Mouse (Mus musculus): ENCODE results near the gene Pdzk1.

The Pdzk1 gene

DNA sequence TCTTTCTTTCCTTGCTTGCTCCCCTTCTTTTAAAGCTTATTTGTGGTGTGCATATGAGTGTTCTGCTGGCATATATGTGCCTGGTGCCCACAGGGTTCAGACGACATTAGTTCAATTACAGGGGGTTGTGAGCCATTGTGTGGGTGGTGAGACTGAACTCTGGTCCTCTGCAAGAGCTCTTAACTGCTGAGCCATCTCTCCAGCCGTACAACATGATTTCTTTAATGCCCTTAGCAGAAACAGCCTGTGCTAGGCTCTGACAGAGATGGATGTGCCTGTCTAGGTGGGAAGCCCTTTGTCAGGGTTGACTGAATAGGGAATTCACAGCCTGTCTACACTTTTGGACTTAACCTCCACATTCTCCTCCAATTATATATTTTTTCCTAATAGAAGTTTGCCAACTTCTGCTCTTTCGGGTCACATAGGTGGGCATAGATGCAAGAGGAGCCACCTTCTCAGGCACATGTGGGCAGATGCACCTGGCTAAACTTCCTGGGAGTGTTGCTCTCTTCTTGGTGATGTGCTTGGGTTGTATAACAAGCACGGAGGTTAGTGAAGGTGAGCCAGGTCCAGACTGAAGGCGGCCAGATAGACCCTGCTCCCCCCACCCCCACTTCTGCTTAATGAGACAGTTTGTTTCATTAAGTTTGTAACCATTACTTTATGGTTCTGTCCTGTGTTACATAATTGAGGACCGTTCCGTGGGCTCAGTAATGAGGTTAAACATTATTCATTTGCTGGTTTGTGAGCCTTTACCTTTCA, 5.7 kb downstream of the Pdzk1 start:
- no peak for DNase-seq (ENCODE audit: low spot score in 2 of 2)

DNA sequence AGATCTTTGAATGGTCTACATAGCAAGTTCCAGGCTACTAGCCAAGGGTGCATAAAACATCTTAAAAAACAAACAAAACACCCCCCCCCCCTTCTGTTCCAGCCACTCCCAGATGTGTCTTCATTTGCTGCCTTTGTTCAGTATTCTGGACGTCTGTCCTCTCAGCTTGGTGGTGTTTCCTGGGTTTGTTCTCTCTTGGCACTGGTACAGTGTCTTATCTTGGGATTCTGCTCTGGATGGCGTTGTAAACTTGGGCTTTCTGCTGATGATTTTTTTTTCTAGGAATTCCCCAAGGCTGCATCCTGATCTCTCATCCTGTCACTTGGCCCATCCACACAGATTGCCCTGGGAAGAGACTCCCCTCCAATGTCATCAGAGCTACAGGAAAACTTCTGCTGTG, 7.3 kb downstream of the Pdzk1 start:
- peak in 1 of 2 experiments; percentile 11 for DNase-seq (ENCODE audit: low spot score in 2 of 2)

DNA sequence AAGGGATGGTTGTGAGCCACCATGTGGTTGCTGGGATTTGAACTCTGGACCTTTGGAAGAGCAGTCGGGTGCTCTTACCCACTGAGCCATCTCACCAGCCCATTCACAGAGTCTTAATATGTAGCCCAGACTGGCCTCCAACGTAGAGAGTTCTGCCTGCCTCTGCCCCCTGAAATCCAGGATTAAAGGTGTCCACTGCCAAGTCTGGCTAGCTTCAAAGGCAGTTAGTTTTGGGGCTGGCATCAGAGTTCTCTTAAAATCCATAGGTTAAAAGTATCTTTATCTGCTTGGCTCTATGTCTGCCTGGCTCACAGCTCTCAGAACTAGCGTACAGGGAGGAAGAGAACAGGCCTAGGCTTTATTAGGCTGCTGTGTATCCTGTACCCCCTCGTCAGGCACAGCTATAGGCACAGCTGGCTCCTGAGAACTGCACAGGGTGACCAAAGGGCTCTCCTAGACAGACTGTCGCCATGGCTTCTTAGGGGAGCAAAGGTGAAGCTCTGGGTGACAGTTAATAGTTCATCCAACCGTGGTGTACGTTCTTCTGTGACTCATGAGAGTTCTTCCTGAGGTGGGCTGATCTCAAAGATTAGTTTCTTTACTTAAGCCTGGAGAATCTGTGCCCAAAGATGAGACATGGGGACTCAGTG, 10.0 kb downstream of the Pdzk1 start:
- DNase-seq (ENCODE audit: low spot score in 2 of 2), result no peak

DNA sequence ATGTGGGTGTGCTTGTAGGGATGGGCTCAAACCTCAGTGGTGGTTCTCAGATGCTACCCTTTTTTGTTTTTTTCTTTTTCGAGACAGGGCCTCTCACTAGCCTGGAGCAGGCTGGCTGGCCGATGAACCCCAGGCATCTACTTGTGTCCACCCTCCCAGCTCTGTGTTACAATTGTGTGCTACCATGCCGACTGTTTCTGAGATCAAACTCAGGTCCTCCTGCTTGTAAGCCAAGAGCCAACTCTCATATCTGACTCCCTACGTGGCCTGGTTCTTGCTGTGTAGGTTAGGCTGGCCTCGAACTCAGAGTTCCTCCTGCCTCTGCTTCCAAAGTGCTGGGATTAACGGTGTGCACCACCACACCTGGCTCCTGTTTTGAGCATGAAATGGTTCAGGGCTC, 16.1 kb downstream of the Pdzk1 start:
- DNase-seq (ENCODE audit: low spot score in 2 of 2), result no peak

DNA sequence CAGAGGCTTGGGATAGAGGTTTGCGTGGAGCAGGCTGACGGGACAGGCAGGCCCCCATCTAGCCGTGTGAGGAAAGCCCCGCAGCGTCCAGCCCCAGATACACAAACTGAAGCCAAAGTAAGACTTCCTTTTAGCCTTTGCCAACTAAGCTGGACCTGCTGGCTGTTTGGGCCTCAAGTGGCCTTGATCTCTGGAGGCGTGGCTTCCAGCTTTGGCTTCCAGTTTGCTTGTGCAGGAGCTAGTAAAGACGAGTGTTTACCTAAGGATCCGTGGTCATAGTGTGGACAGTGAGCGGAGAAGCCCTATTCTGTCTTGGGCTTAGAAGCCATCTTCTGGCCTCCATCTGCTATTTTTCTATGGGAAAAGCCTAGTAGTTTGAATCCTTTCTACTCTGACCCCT, 16.7 kb downstream of the Pdzk1 start:
- no peak for DNase-seq (ENCODE audit: low spot score in 2 of 2)

DNA sequence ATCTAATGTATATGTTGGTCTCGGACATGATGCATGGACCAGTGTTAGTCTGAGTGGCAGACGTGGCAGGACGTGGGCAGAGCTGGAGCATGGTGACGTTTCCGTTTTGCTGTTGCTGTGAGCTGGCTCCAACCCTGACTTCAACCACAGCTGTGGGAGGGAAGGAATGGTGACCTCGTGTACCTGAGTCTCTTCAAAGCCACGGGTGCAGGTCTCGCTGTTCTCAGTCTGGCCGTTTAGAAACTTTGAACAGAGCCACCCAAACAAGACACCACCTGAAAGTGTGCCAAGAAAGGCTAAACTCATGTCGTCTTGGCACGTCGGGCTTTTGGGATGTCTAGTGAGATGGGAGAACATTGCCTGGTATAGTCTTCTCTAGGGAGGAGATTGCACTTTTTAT, 17.9 kb downstream of the Pdzk1 start:
- DNase-seq (ENCODE audit: low spot score in 2 of 2), result no peak

DNA sequence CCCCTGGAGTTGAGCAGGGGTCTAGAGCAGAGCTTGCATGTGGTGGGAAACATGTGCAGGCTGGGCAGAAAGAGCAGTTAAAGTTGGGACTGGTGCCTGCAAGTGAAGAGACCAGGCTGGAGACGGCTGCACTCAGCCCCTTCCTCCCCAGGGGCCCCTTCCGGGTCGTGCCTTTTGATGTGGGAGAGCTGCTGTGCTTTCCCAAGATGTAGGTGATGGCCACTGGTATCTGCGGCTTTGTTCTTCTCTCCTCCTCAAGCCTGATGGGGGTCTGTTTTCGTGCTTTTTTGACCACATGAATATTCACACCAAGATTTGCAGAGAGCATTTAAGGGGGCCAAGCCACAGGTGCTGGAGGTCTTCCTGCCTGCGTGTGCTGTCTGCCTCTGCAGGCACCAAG, 18.6 kb downstream of the Pdzk1 start:
- no peak for DNase-seq (ENCODE audit: low spot score in 2 of 2)

DNA sequence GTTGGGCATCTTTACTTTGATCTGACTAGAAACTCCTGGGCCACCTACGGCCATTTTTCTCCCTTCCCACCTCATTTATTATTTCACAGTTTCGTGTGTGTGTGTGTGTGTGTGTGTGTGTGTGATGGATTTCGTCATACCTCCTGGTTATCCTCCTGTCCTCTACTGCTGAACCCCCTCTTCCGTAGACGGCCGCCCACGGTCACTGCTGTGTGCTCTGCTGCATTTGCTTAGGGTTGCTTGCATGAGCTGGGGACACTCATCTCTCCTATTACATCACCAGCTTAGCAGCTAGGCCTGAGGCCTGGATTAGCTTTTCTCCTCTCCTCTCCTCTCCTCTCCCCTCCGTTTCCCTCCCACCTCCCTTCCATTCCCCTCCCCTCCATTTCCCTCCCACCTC, 19.4 kb downstream of the Pdzk1 start:
- DNase-seq (ENCODE audit: low spot score in 2 of 2), result no peak

DNA sequence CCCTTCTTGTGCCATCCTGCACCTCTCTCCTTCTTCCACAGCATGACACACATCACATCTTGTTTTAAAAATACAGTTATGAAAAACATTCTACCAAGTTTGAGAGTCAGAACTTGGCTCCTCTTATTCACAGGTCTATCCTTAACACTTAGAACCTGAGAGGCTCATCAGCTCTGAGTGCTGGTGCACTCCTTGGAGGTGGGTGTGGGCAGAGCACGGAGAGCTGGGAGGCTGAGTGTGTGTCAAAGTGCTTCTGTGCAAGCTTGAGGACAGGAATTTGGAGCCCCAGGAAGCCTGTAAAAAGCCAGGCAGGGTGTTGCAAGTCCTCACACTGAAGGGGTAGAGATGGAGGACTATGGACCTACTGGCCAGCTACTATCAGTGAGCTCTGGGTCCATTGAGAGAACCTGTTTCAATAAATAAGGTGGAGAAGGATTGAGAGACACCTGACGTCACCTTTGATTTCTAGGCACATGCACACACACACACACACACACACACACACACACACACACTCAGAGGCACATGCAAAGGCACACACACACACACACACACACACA, 20.2 kb downstream of the Pdzk1 start:
- DNase-seq (ENCODE audit: low spot score in 2 of 2), result no peak

DNA sequence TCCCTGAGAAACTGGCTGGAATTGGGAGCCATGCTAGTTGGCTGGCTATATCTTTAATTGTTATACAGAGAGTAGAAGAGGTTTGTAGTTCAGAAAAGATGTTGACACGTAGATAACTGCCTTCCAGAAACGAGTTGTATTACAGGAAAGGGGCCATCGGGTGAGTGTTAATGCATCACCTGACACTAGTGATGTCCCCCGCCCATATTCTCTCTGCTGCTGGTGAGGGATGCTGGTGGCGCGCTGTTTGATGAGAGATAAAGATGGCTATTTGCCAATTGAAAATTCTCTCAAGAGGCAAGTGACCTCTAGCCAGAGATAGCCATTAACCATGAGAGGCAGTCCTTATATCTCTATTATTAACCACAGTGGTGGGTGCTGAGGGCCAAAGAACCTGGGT, 23.5 kb downstream of the Pdzk1 start:
- no peak for DNase-seq (ENCODE audit: low spot score in 2 of 2)

DNA sequence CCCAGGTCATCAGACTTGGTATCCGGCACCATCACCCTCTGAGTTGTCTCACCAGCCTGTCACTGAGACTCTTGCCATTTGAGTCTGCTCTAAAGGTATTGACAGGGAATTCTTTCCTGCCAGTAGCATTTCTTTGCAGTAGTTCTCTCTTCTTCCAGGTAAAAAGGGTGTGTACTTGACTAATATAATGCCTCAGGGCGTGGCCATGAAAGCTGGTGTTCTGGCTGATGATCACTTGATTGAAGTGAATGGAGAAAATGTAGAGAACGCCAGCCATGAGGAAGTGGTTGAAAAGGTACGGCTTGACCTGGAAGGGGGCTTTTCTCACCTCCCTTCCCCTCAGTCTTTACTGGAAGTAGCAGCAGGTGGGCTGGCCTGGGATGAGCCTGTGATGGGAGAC, 25.3 kb downstream of the Pdzk1 start:
- DNase-seq (ENCODE audit: low spot score in 2 of 2), result no peak

DNA sequence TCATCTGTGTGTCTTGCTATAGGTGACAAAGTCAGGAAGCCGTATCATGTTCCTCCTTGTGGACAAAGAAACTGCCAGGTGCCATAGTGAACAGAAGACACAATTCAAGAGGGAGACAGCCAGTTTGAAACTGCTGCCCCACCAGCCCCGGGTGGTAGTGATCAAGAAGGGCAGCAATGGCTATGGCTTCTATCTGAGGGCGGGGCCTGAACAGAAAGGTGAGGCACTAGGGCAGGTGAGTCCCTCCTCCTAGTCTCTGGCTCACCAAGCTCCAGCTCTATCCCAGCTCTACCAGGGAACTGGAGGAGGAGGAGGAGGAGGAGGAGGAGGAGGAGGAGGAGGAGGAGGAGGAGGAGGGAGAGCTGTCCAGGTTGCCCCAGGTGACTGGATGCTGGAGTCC, 26.7 kb downstream of the Pdzk1 start:
- DNase-seq (ENCODE audit: low spot score in 2 of 2), result no peak

DNA sequence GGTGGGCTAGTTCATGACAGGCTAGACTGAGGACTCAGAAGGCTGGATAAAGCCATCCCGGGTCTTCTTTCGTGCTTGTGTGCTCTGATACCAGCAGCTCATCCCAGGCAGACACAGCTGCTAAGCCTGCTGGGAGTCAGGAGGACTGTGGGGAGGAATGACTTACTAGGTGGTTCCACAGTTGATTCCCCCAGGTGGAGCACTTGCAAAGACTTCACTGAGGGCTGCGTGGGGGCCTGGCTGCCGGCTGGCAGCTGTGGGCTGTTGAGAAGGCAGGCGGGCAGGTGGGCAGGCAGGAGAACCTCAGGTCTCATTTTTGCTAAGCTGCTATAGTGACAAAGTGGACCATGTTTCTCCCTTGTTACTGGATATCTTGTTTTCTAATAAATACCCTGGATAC, 31.4 kb downstream of the Pdzk1 start:
- DNase-seq (ENCODE audit: low spot score in 2 of 2), result no peak

DNA sequence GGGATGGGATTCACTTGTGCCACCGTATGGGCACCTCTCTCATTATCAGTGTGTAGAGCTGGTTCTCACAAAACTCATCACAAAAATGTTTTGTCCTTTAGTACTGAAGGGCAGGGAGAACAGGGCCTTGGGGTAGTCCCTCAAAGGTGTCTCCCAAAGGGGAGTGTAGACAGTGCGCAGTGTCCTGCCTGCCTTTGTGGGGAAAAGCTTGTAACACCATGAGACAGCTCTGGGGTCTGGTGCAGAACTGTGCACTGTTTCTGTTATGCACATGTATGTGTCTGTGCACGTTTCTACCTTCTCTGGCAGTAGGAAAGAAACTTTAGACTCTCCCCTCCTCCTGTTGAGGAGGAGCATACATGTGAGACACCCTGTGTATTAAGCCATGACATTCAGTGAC, 38.8 kb downstream of the Pdzk1 start:
- no peak for DNase-seq (ENCODE audit: low spot score in 2 of 2)

DNA sequence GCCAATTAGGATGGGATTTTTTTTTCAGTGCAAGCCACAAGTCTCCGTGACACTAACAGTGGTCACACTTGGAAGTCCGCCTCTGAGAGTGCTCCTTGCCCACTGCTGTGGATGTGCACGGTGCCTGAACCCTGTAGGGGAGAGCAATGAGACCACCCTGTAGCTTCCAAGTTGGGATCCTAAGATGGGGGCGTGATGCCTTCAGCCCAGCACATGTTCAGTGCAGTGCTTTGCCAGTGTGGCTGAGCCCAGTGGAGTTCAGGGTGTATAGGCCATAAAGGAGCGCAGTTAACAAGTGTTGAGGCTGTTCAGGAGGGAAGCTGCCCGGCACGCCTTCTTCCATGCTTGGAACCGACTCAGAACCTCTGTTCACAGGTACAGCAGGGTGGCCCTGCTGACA, 39.5 kb downstream of the Pdzk1 start:
- no peak for DNase-seq (ENCODE audit: low spot score in 2 of 2)

DNA sequence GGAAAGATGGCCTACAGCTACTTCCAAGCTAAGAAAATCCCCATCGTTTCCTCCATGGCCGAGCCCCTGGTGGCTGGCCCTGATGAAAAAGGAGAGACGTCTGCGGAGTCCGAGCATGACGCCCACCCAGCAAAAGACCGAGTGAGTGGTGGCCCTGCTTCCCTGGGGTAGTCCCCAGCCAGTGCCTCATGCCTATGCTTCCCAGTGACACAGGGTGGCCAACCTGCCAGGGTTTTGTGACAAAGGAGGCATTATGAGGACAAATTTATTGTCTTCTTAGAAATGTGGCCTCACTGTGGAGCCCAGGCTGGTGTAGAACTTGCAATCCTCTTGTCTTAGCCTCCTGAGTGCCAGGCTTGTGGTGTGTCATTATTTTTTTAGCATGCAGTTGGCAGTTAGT, 40.0 kb downstream of the Pdzk1 start:
- DNase-seq (ENCODE audit: low spot score in 2 of 2), result no peak

DNA sequence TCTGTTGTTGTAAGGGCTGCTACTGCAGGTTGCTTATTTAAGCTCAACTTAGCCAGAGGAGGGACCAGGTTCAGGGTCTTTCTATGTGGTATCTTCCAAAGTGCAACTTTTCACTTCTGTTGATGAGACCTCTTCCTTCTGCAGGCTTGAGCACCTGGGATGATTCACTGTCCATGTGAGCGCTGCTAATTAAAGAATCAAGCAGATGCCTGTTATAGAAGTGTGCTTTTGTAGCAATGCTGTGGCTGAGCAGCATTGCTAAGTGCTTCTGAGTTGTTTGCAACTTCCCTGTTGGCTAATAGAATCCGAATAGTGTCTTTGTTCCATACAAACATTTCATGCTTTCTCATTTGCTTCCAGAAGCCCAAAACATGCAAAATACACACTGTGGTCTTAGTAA, 41.2 kb downstream of the Pdzk1 start:
- no peak for DNase-seq (ENCODE audit: low spot score in 2 of 2)

DNA sequence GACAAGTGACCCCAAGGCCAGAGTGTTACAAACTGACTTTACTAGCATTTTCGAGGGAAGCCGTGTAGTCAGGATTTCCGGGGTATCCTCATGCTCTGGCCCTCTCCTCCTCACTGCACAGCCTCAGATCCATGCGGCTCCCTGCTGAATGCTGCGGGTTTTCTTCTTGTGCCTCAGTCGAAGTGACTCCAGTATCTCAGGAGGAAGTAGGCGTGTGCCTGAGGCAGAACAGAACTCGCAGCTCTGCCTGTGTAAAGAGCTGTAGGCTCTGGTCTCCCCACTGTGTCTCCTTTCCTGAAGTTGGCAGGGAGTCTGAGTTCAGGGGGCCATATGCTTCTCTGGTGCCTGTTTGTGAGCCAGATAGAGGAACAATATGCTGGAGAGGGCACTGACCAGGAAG, 42.0 kb downstream of the Pdzk1 start:
- no peak for DNase-seq (ENCODE audit: low spot score in 2 of 2)

DNA sequence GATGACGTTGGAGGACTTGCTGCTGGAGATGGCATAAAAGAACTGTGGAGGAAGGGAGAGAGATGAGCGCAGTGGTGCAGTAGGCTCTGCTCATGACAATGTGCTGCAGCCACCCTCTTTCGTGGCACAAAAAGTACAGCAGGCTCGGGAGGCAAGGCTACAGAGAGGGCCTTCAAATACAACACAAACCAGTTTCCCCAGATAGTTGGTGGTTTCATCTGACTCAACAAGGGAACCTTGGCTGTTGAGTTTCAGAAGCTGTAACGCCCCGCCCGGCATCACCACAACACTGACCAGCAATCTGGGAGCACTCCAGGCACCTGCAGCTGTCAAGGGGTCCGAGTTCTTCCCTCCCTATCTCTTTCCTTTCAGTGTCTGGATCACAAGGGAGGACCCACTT, 43.4 kb downstream of the Pdzk1 start:
- DNase-seq (ENCODE audit: low spot score in 2 of 2), result no peak

DNA sequence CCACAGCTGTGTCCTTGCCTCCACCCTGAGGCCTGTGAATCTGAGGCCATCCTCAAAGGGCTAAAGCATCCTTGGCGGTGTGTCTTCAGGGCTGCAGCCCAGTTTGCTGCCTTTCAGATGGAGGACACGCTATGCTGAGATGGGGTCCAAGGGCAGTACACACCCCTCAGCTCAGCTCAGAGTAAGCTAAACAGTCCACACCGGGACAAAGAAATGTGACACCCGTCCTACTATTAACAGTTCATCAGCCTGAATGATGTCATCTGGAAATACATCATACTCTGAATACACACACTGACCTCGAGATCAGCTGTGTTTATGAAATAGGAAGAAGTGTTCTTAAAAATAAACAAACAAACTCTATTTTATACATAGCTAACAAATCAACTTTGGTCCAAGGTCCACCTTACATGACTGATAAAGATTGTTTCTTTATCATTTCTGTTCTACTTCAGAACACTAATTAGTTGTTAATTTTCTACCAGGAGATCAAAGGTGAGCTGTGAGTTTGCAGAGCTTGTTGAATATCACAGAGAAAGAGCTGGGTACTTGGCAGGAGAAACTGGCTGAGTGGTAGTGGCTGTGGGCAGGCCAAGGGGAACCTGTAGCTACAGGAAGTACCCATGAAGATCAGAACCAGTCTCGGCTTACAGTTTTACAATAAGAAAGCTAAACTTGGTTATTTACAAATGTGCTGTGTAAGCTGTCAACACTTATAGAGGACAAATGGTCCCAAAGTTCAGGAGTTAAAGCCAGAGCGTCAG, 45.9 kb downstream of the Pdzk1 start:
- no peak for DNase-seq (ENCODE audit: low spot score in 2 of 2)

DNA sequence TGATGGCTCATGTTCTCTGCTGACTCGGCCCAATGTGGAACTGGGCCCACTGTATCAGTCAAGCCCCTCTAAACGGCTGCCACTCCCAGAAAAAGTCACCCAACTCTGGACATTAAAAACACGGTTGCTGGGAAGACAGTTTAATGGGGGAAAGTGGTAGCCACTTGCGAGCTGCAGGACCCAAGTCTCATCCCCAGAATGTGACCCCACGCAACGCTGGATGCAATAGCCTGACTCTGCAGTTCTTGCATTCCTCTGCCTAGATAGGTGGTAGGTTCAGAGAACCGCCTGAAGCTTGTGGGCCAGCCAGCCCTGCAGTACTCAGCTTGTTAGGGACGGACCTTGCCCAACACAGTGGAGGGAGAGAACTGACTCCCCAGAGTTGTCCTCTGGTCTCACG, 50.5 kb downstream of the Pdzk1 start:
- DNase-seq (ENCODE audit: low spot score in 2 of 2), result no peak

DNA sequence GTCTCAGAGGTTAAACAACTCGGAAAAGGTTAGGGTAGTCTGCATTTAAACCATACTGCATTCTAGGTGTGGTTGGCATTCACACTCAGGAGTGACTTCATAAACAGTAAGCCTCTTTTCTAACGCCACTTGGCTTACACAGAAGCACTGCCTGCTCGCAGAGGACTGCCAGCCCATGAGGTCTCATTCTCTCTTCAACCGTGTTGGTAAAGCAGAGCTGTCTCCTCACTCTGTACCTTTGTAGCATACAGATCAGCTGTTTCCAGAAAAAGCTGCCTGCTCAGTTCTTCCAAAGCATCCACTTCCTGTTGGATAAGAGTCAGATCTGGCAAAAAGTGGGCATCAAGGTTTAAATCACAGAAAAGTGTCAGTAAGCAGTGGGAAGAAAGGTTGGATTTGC, 51.3 kb downstream of the Pdzk1 start:
- no peak for DNase-seq (ENCODE audit: low spot score in 2 of 2)

DNA sequence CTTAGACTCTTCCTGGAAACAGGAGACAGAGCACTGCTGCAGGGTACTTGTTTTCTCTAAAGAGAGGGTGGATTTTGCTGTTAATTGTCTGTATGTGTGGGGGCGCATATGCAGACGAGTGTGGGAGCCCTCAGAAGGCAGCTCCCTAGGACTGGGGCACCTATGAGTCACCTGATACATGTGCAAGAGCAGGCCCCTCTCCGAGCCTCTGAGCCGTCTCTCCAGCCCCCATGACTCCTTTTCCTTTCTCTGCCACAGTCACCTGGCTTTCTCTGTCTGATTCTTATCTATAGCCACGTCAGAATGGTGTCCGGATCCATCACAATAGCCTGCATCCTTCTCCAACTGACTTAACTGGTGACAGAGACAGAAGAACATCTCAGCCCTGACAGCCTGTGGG, 52.5 kb downstream of the Pdzk1 start:
- no peak for DNase-seq (ENCODE audit: low spot score in 2 of 2)

All from heart, adult 9 months (tissue).